Mouse (Mus musculus): ENCODE results near the gene Vps8. TPM values are rescaled to one million over a fixed set of nuclear protein-coding genes. Genes with fewer than 3 reads are reported as not detected.
A peak's percentile ranks its signal among the peaks of the same experiment; 100 is the strongest.

Vps8 gene
- polyA plus RNA-seq, 2 experiments: 11.0 to 15.2 TPM

DNA sequence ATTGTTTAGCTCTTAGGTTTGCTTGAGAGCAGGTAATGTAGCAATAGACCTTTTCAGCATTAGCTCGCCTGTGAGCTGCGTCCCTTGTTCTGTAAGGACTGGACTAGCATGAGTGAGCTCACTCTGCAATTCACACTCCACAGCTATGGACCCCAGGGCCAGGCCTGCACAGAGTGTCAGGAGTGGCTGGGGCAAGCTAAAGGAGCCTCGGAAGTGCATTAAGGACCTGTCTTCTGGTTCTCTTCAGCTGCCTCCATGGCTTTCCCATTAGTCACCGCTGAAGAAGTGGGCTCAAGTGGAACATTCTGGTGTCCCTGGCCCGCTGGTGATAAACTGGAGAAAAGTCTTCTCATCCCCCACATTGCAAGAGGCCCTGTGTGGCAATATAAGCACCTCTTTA is 24.5 kb downstream of the Vps8 start:
- WGBS: 74% methylated on average over 5 of the region's 5 CpGs

DNA sequence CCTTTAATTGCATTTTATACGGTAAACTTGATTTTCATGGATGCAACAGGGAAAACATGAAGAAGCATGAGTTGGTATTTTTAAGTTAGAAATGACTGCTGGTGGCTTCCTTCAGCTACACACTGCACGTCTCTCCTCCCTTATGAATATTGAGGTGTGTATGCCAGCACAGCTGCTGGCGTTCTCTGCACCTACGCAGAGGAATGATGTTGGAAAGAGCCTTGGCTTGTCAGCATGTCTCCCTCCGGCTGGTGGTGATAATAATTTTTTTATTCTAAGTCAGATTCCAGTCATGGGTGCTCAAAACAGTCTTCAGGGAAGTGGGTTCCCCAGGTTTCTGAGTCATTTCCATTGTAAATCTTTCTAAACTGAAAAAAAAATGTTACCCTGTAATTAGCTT is 25.5 kb downstream of the Vps8 start:
- Histone ChIP-seq H3K9me3 (ENCODE audit: control insufficient read depth, low read length) (no peaks in the 10 kb centered on the region), H3K36me3 (ENCODE audit: control insufficient read depth, insufficient read depth, low read length) (peaks cover 14% of the 10 kb centered on the region; the same call in 1 of the 2 replicates), H3K9ac (ENCODE audit: low read depth, low read length, severe bottlenecking) (no peak overlapping the region), H3K4me2 (replicated peaks; ENCODE audit: low read depth, low read length, severe bottlenecking) (no peak overlapping the region), H3K27me3 (ENCODE audit: control insufficient read depth, insufficient read depth, low read length) (no peaks in the 10 kb centered on the region), H3K27ac (replicated peaks; ENCODE audit: low read depth, low read length) (no peak overlapping the region), H3K4me3 (replicated peaks; ENCODE audit: low read length) (no peak overlapping the region), H3K4me1 (ENCODE audit: control insufficient read depth, insufficient read depth, low read length) (peaks cover 25% of the 10 kb centered on the region)
- TF ChIP-seq POLR2A (IDR thresholded peaks at IDR 0.05; ENCODE audit: borderline replicate concordance, extremely low read depth, insufficient read depth, insufficient read length): no peak
- DNase-seq (ENCODE audit: low spot score): no peak
- 77% methylated on average over 5 of the region's 5 CpGs for WGBS
- ATAC-seq (ENCODE audit: low FRiP score, low read depth): no peak

More for the DNA sequence above, 24.5 kb downstream of the Vps8 start:
- peaks cover 25% of the 10 kb centered on the region for H3K4me1 ChIP-seq (ENCODE audit: control insufficient read depth, insufficient read depth, low read length)
- no peak overlapping the region for H3K9ac ChIP-seq (ENCODE audit: low read depth, low read length, severe bottlenecking)
- TF ChIP-seq POLR2A (IDR thresholded peaks at IDR 0.05; ENCODE audit: borderline replicate concordance, extremely low read depth, insufficient read depth, insufficient read length): no peak
- H3K27ac ChIP-seq (replicated peaks; ENCODE audit: low read depth, low read length): no peak overlapping the region
- ATAC-seq (ENCODE audit: low FRiP score, low read depth): no peak
- H3K4me3 ChIP-seq (replicated peaks; ENCODE audit: low read length): no peak overlapping the region
- no peak overlapping the region for H3K4me2 ChIP-seq (replicated peaks; ENCODE audit: low read depth, low read length, severe bottlenecking)
- no peak for DNase-seq (ENCODE audit: low spot score)
- no peaks in the 10 kb centered on the region for H3K27me3 ChIP-seq (ENCODE audit: control insufficient read depth, insufficient read depth, low read length)
- H3K9me3 ChIP-seq (ENCODE audit: control insufficient read depth, low read length): no peaks in the 10 kb centered on the region
- peaks cover 16% of the 10 kb centered on the region; the same call in 1 of the 2 replicates for H3K36me3 ChIP-seq (ENCODE audit: control insufficient read depth, insufficient read depth, low read length)

DNA sequence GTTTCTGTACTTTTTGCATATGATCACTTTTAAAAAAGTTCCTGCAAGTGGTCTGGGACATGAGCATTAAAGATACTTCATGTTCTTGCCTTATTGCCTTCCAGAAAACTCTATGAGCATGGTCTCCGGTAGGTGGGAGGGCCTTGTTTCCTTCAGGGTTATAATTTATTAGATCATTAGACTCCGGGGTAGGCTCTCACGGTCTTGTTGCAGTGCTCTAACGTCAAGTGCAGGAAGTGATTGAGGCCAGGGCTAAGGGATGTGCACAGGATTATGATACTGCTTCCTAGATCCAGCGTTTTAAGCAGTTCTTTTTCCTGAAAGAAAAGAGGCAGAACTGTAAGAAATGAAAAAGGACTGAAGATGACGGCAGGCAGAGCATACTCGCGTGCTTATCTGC is 27.0 kb downstream of the Vps8 start:
- no peak for TF ChIP-seq POLR2A (IDR thresholded peaks at IDR 0.05; ENCODE audit: borderline replicate concordance, extremely low read depth, insufficient read depth, insufficient read length)
- H3K4me1 ChIP-seq (ENCODE audit: control insufficient read depth, insufficient read depth, low read length): peaks cover 22% of the 10 kb centered on the region
- WGBS: 49% methylated on average over 8 of the region's 8 CpGs

DNA sequence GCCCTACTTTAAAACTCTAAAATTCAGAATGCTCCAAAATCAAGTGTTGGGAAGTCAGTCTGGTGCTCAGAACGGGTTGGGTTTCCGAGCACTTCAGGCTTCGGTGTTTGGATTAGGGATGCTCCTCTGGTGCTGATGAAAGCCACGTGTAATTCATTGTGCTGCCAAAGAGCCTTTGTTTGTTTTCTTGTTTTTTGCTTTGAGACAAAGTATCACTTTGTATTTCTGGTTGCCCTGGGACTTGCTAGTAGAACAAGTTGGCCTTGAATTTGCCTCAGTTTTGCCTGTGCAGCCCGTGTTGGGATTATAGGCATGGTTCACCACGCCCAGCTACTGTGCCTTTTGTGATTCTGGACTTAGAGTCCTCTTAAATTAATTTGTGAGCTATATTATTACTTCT is 29.7 kb downstream of the Vps8 start:
- H3K27me3 ChIP-seq (ENCODE audit: control insufficient read depth, insufficient read depth, low read length): no peaks in the 10 kb centered on the region
- DNase-seq (ENCODE audit: low spot score) (no peak), ATAC-seq (ENCODE audit: low FRiP score, low read depth) (no peak)
- H3K4me3 ChIP-seq (replicated peaks; ENCODE audit: low read length): no peak overlapping the region
- no peak overlapping the region for H3K9ac ChIP-seq (ENCODE audit: low read depth, low read length, severe bottlenecking)
- no peak overlapping the region for H3K4me2 ChIP-seq (replicated peaks; ENCODE audit: low read depth, low read length, severe bottlenecking)
- H3K9me3 ChIP-seq (ENCODE audit: control insufficient read depth, low read length): no peaks in the 10 kb centered on the region
- H3K4me1 ChIP-seq (ENCODE audit: control insufficient read depth, insufficient read depth, low read length): peaks cover 19% of the 10 kb centered on the region
- 0 out of 2 replicates have a peak, but pooled peaks cover 5% of the 10 kb centered on the region for H3K36me3 ChIP-seq (ENCODE audit: control insufficient read depth, insufficient read depth, low read length)
- no peak for TF ChIP-seq POLR2A (IDR thresholded peaks at IDR 0.05; ENCODE audit: borderline replicate concordance, extremely low read depth, insufficient read depth, insufficient read length)
- WGBS: 81% methylated on average over 6 of the region's 6 CpGs
- no peak overlapping the region for H3K27ac ChIP-seq (replicated peaks; ENCODE audit: low read depth, low read length)

More for the DNA sequence above, 27.0 kb downstream of the Vps8 start:
- Histone ChIP-seq H3K27ac (replicated peaks; ENCODE audit: low read depth, low read length) (no peak overlapping the region), H3K4me3 (replicated peaks; ENCODE audit: low read length) (no peak overlapping the region), H3K27me3 (ENCODE audit: control insufficient read depth, insufficient read depth, low read length) (no peaks in the 10 kb centered on the region), H3K9me3 (ENCODE audit: control insufficient read depth, low read length) (no peaks in the 10 kb centered on the region), H3K9ac (ENCODE audit: low read depth, low read length, severe bottlenecking) (no peak overlapping the region), H3K4me2 (replicated peaks; ENCODE audit: low read depth, low read length, severe bottlenecking) (no peak overlapping the region), H3K36me3 (ENCODE audit: control insufficient read depth, insufficient read depth, low read length) (0 out of 2 replicates have a peak, but pooled peaks cover 5% of the 10 kb centered on the region)
- DNase-seq (ENCODE audit: low spot score): no peak
- no peak for ATAC-seq (ENCODE audit: low FRiP score, low read depth)

DNA sequence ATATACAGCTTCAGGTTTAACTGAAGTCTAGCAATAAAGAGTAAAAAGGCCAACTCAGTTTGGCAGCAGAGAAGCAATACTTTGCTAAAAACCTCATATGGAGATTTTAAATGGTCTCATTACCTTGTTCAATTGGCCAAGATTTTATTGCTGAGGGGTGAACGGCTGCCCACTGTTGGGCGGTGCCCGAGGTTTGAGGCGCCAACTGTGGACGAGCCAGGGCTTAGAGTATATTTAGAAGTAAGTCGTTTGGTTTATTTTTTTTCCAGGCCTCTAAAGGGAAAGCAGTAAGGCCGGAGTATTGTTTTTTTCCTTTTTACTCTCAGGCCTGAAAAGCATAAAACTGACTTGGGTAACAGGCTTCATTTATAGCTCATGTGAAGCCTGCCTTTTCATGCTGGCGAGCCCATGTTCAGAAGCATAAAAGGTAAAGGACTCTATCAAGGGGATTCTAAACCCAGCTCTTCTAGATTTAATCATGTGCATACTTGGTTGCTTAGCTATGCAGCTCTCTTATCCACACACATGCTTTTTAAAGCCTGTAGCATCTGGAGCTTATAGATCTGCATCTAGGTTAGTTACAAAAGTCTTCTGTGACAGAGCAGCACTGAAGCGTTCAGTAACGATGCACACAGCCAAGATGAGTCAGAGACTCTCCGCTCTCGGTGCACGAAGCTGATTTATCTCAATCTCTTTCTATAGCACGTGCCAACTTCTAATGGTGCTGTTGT is 34.9 kb downstream of the Vps8 start:
- no peaks in the 10 kb centered on the region for H3K27me3 ChIP-seq (ENCODE audit: control insufficient read depth, insufficient read depth, low read length)
- TF ChIP-seq POLR2A (IDR thresholded peaks at IDR 0.05; ENCODE audit: borderline replicate concordance, extremely low read depth, insufficient read depth, insufficient read length): no peak
- no peak overlapping the region for H3K4me2 ChIP-seq (replicated peaks; ENCODE audit: low read depth, low read length, severe bottlenecking)
- no peak overlapping the region for H3K4me3 ChIP-seq (replicated peaks; ENCODE audit: low read length)
- 39% methylated on average over 14 of the region's 14 CpGs for WGBS
- peaks cover 18% of the 10 kb centered on the region for H3K4me1 ChIP-seq (ENCODE audit: control insufficient read depth, insufficient read depth, low read length)
- H3K9ac ChIP-seq (ENCODE audit: low read depth, low read length, severe bottlenecking): no peak overlapping the region
- H3K36me3 ChIP-seq (ENCODE audit: control insufficient read depth, insufficient read depth, low read length): peaks cover 7% of the 10 kb centered on the region
- peak; percentile 85 for ATAC-seq (ENCODE audit: low FRiP score, low read depth)
- H3K9me3 ChIP-seq (ENCODE audit: control insufficient read depth, low read length): no peaks in the 10 kb centered on the region
- peak overlapping the region; percentile 76 for H3K27ac ChIP-seq (replicated peaks; ENCODE audit: low read depth, low read length)
- peak; percentile 79 for DNase-seq (ENCODE audit: low spot score)
